Mouse (Mus musculus) intestine, postnatal 0 days (tissue): ENCODE data around the gene Exoc1. TPM values are rescaled to one million over a fixed set of nuclear protein-coding genes. Genes with fewer than 3 reads are reported as not detected.

Experiments
- ATAC-seq: fragments of 200-750 bp; cut with Nextera tagmentation; 2 replicates; pipeline ENCODE4 v1.8.0; 2017; ENCODE audit warnings: mild to moderate bottlenecking, moderate TSS enrichment, moderate library complexity
- H3K27ac ChIP-seq: fragments of 300-500 bp; sonication (generic); 2 replicates; pipeline ENCODE4 v1.5.1; 2014; ENCODE audit warnings: mild to moderate bottlenecking, low read depth, low read length, moderate library complexity
- H3K27me3 ChIP-seq: fragments of 300-500 bp; sonication (generic); replicated peaks from 2 replicates; pipeline ENCODE4 v1.6.1; 2014; ENCODE audit warnings: low read length, mixed read lengths; ENCODE audit not compliant: control insufficient read depth, insufficient read depth
- H3K36me3 ChIP-seq: fragments of 300-500 bp; sonication (generic); 2 replicates; pipeline ENCODE4 v1.6.1; 2014; ENCODE audit warnings: mild to moderate bottlenecking, moderate library complexity; ENCODE audit not compliant: control insufficient read depth, insufficient read depth
- H3K4me1 ChIP-seq: fragments of 300-500 bp; sonication (generic); replicated peaks from 2 replicates; pipeline ENCODE4 v1.6.1; 2014; ENCODE audit warnings: antibody characterized with exemption, low read length, mixed read lengths; ENCODE audit not compliant: control insufficient read depth, insufficient read depth
- H3K4me2 ChIP-seq: fragments of 300-500 bp; sonication (generic); replicated peaks from 2 replicates; pipeline ENCODE4 v1.6.1; 2014; ENCODE audit warnings: low read depth, mild to moderate bottlenecking, moderate library complexity
- H3K4me3 ChIP-seq: fragments of 300-500 bp; sonication (generic); 2 replicates; pipeline ENCODE4 v1.5.1; 2014; ENCODE audit warnings: low read depth, low read length
- H3K9ac ChIP-seq: fragments of 300-500 bp; sonication (generic); 2 replicates; pipeline ENCODE4 v1.6.1; 2014; ENCODE audit warnings: mild to moderate bottlenecking, low read depth, low read length
- H3K9me3 ChIP-seq: fragments of 300-500 bp; sonication (generic); 2 replicates; pipeline ENCODE4 v1.6.1; 2016; ENCODE audit warnings: mixed run types; ENCODE audit not compliant: control insufficient read depth
- CTCF ChIP-seq: sonication (generic); IDR thresholded peaks from 2 replicates; pipeline ENCODE4 v1.5.1; 2016; ENCODE audit warnings: low read depth, mild to moderate bottlenecking, control low read depth, antibody characterized with exemption, moderate library complexity
- WGBS: fragments of 180-500 bp; shearing (Covaris S2); extraction: QIAGEN DNeasy Blood & Tissue Kit; methylation state at CpG from one replicate; pipeline ENCODE4 v1.1.7; 2014; 5-methylcytosine and 5-hydroxymethylcytosine counted together
- polyA plus RNA-seq: library from polyadenylated mRNA; unstranded; fragments of >200 nt; fragmentation: Nextera tagmentation; extraction: Ambion mirVana; gene quantifications from 2 replicates; pipeline ENCODE4 v1.2.1, GENCODE M21; 2015

Exoc1 gene
- polyA plus RNA-seq, 1 experiment from 2014 or later = 14.1 TPM

DNA sequence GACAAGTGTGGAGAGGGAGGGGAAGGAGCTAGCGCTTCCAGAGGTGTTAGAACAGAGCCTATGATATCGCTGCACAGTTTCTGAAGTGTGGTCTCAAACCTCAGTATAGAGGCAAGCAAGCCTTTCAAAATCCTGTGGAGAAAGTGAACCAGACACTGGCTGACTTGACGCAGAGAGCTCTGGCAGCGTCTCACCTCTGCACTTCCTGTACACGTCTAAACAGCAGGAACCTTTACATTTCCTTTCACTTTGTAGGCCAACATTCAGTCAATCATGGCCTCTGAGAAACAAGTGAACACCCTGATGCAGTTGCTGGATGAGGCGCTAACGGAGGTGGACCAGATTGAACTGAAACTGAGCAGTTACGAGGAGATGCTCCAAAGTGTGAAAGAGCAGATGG is 14.1 kb downstream of the Exoc1 start:
- 94% methylated on average over 8 of the region's 8 CpGs for WGBS
- Histone ChIP-seq H3K4me2 (no peak overlapping the region), H3K27me3 (no peaks in the 10 kb centered on the region), H3K27ac (no peak overlapping the region), H3K36me3 (peaks cover 48% of the 10 kb centered on the region), H3K9ac (no peak overlapping the region), H3K4me1 (no peaks in the 10 kb centered on the region), H3K4me3 (no peak overlapping the region), H3K9me3 (no peaks in the 10 kb centered on the region)
- ATAC-seq = no peak
- TF ChIP-seq CTCF = no peak

DNA sequence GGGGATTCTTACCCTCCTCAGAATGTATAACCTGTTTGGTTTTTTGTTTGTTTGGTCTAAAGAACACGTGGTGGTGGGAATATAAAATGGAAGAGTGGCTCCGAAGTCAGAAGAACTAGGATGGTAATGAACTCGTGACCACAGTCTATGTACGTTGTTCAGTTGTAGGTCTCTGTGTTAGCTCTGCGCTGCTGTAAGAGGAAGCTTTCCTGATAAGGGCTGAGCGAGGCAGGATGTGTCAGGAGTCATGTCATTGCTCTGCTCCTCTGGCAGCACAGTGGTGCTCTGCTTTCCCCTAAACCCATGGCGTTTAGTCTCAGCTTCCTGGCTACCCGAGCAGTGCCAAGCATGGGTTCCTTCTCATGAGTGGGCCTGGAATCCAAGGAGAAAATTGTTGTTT is 21.3 kb downstream of the Exoc1 start:
- no peak for TF ChIP-seq CTCF

DNA sequence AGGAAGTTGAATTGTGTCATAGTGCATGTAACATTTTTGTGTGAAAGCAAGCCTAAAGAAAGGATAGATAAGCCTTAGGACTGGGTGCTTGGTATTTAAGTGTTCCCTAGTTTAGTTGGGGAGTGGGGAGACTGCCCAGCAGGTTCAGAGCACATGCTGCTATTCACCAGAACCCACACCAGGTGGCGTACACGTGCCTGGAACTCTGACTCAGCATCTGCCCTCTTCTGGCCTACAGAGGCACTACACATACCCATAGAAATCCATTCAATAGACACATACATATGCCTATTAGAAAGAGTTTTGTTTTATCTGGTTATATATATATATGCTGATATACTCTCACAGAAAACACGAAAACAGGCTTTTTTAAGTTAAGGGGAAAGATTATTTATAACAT is 36.2 kb downstream of the Exoc1 start:
- WGBS = 32% methylated on average over 3 of the region's 3 CpGs
- ATAC-seq = no peak
- no peak overlapping the region for H3K27ac ChIP-seq
- peaks cover 57% of the 10 kb centered on the region for H3K36me3 ChIP-seq
- H3K9ac ChIP-seq = no peak overlapping the region
- peak; percentile 99 for TF ChIP-seq CTCF
- no peaks in the 10 kb centered on the region for H3K27me3 ChIP-seq
- H3K9me3 ChIP-seq = no peaks in the 10 kb centered on the region
- no peak overlapping the region for H3K4me2 ChIP-seq
- H3K4me3 ChIP-seq = no peak overlapping the region
- no peaks in the 10 kb centered on the region for H3K4me1 ChIP-seq

More for the DNA sequence above, 21.3 kb downstream of the Exoc1 start:
- Histone ChIP-seq H3K27ac (no peak overlapping the region), H3K4me3 (no peak overlapping the region), H3K36me3 (peaks cover 27% of the 10 kb centered on the region), H3K9ac (no peak overlapping the region), H3K27me3 (no peaks in the 10 kb centered on the region), H3K4me1 (no peaks in the 10 kb centered on the region), H3K4me2 (no peak overlapping the region), H3K9me3 (no peaks in the 10 kb centered on the region)
- ATAC-seq = no peak
- WGBS = 85% methylated on average over 8 of the region's 8 CpGs

DNA sequence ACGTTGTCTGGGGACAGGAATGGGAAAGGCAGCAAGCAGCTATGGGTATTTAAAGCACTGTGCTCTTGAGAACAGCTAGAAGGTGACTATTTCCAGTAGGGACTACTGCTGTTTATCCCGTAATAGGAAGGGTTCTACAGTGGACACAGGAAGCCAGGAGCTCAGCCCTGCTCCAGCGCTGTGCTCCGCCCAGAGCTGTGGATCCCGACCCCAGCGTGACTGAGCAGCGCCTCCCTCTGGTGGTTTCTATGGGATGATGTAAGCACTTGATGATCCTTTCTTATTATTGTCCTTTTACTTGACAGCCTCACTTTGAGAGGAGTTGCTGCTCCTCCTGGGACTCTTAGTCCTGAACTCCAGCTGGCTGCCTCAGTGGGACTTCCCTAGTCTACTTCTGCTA is 45.1 kb downstream of the Exoc1 start:
- no peak for ATAC-seq
- no peak for TF ChIP-seq CTCF
- Histone ChIP-seq H3K4me1 (no peaks in the 10 kb centered on the region), H3K4me3 (no peak overlapping the region), H3K27ac (no peak overlapping the region), H3K36me3 (peaks cover 8% of the 10 kb centered on the region), H3K9me3 (no peaks in the 10 kb centered on the region), H3K27me3 (no peaks in the 10 kb centered on the region), H3K9ac (no peak overlapping the region), H3K4me2 (no peak overlapping the region)
- WGBS = 67% methylated on average over 7 of the region's 7 CpGs

DNA sequence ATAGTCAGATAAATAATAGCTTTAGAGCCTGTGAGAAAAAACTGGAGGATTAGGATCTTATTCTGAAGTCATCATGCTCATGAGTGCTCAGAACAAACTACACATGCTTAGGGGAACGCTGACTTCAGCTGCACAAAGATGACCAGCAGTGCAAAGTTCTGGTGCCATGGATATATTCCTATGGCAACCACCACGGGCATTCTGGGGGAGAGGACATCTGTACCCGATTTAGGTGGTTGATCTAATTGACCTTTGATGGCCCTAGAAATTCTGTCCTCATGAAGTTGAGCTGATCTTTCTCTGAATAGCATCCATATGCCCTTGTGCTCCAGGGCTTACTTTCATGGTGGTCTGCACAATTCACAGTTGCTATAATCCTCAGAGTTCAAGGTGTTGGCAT is 47.9 kb downstream of the Exoc1 start:
- TF ChIP-seq CTCF = no peak
- Histone ChIP-seq H3K9me3 (no peaks in the 10 kb centered on the region), H3K27me3 (no peaks in the 10 kb centered on the region), H3K4me3 (no peak overlapping the region), H3K36me3 (no peaks in the 10 kb centered on the region), H3K9ac (no peak overlapping the region), H3K4me1 (no peaks in the 10 kb centered on the region), H3K4me2 (no peak overlapping the region), H3K27ac (no peak overlapping the region)
- ATAC-seq = no peak
- 86% methylated on average over 3 of the region's 3 CpGs for WGBS

DNA sequence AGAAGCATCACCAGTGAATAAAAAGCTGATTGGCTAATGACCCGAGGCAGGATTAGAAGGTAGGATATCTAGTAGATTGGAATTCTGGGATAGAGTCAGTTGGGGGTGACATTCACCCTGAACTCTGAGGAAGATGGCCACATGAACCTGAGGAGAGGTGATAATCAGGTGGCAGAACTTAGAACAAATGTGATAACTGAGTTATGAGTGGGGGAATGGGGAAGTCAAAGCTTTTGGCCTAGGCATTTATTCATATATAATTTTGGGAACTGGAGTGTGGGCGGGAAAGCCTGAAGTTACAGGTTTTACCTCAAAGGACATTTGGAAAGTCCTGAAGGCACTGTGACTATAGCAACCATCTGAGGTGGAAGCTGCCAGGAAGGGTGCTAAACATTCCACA is 56.3 kb downstream of the Exoc1 start:
- no peak for ATAC-seq
- WGBS = 85% methylated on average over 2 of the region's 2 CpGs

More for the DNA sequence above, 56.3 kb downstream of the Exoc1 start:
- no peak overlapping the region for H3K27ac ChIP-seq
- H3K4me3 ChIP-seq = no peak overlapping the region
- no peaks in the 10 kb centered on the region for H3K36me3 ChIP-seq
- no peaks in the 10 kb centered on the region for H3K4me1 ChIP-seq
- TF ChIP-seq CTCF = no peak
- no peaks in the 10 kb centered on the region for H3K27me3 ChIP-seq
- no peaks in the 10 kb centered on the region for H3K9me3 ChIP-seq
- H3K4me2 ChIP-seq = no peak overlapping the region
- no peak overlapping the region for H3K9ac ChIP-seq
